Mouse (Mus musculus) forebrain, embryonic 11.5 days (tissue): Measurements from ENCODE around the gene Evi2. TPM values are rescaled to one million over a fixed set of nuclear protein-coding genes. Genes with fewer than 3 reads are reported as not detected.

Experiments
- ATAC-seq: fragments of 200-750 bp; cut with Nextera tagmentation; replicated peaks from 2 replicates; pipeline ENCODE4 v1.8.0; 2017; ENCODE audit warnings: moderate TSS enrichment; ENCODE audit not compliant: low FRiP score
- DNase-seq: peaks from one replicate; pipeline ENCODE4 v3.0.0-alpha.2; 2017; ENCODE audit warnings: low spot score
- H3K27ac ChIP-seq: fragments of 300-500 bp; sonication (generic); 2 replicates; pipeline ENCODE4 v1.5.1; 2014; ENCODE audit warnings: low read depth, low read length
- H3K27me3 ChIP-seq: fragments of 300-500 bp; sonication (generic); 2 replicates; pipeline ENCODE4 v1.6.1; 2014; ENCODE audit warnings: mild to moderate bottlenecking, low read length, mixed read lengths; ENCODE audit not compliant: control insufficient read depth, insufficient read depth
- H3K36me3 ChIP-seq: fragments of 300-500 bp; sonication (generic); 2 replicates; pipeline ENCODE4 v1.6.1; 2014; ENCODE audit warnings: mild to moderate bottlenecking, low read length, moderate library complexity, mixed read lengths; ENCODE audit not compliant: control insufficient read depth, insufficient read depth
- H3K4me1 ChIP-seq: fragments of 300-500 bp; sonication (generic); replicated peaks from 2 replicates; pipeline ENCODE4 v1.6.1; 2014; ENCODE audit warnings: low read length, mixed read lengths; ENCODE audit not compliant: control insufficient read depth, insufficient read depth
- H3K4me2 ChIP-seq: fragments of 300-500 bp; sonication (generic); 2 replicates; pipeline ENCODE4 v1.6.1; 2014; ENCODE audit warnings: low read depth, mild to moderate bottlenecking, low read length, moderate library complexity, mixed read lengths; ENCODE audit not compliant: severe bottlenecking
- H3K4me3 ChIP-seq: fragments of 300-500 bp; sonication (generic); 2 replicates; pipeline ENCODE4 v1.5.1; 2014; ENCODE audit warnings: low read depth, low read length
- H3K9ac ChIP-seq: fragments of 300-500 bp; sonication (generic); 2 replicates; pipeline ENCODE4 v1.6.1; 2014; ENCODE audit warnings: low read length
- H3K9me3 ChIP-seq: fragments of 300-500 bp; sonication (generic); 2 replicates; pipeline ENCODE4 v1.6.1; 2016; ENCODE audit warnings: low read length, mixed read lengths; ENCODE audit not compliant: control insufficient read depth
- WGBS: fragments of 180-500 bp; shearing (Covaris S2); extraction: QIAGEN DNeasy Blood & Tissue Kit; methylation state at CpG from one replicate; pipeline ENCODE4 v1.1.7; 2014; 5-methylcytosine and 5-hydroxymethylcytosine counted together
- polyA plus RNA-seq: library from polyadenylated mRNA; unstranded; fragments of >200 nt; fragmentation: Nextera tagmentation; extraction: Ambion mirVana; gene quantifications from 2 replicates; pipeline ENCODE4 v1.2.1, GENCODE M21; 2014

Gene Evi2
- polyA plus RNA-seq, 1 experiment from 2014 or later, result 1.3 TPM

DNA sequence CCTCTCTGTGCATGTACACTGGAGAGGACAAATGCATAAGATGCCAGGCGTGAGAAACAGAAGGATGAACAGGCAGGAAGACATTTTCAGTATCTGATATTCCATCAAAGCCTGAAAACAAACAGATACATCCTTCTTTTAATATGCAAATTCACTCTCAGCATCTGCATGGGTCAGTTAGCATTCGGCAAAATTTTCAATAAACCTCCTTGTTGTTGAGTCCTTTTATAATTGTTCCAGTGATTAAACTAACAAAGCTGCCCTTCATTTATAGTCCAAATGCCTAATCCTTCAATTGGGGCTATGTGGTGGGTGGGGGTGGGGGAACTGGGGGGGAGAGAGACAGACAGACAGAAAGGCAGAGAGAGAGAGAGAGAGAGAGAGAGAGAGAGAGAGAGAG is 27.5 kb downstream of the Evi2 start:
- no peak overlapping the region for H3K4me2 ChIP-seq
- WGBS, result 21% methylated on average over 2 of the region's 2 CpGs
- no peak for DNase-seq
- no peak overlapping the region; the same call in 1 of the 2 replicates for H3K27ac ChIP-seq
- no peak overlapping the region for H3K4me3 ChIP-seq
- ATAC-seq, result no peak
- H3K9ac ChIP-seq, result no peak overlapping the region
- no peaks in the 10 kb centered on the region for H3K36me3 ChIP-seq
- peaks cover 5% of the 10 kb centered on the region; the same call in 1 of the 2 replicates for H3K4me1 ChIP-seq
- H3K27me3 ChIP-seq, result no peaks in the 10 kb centered on the region
- no peaks in the 10 kb centered on the region for H3K9me3 ChIP-seq

DNA sequence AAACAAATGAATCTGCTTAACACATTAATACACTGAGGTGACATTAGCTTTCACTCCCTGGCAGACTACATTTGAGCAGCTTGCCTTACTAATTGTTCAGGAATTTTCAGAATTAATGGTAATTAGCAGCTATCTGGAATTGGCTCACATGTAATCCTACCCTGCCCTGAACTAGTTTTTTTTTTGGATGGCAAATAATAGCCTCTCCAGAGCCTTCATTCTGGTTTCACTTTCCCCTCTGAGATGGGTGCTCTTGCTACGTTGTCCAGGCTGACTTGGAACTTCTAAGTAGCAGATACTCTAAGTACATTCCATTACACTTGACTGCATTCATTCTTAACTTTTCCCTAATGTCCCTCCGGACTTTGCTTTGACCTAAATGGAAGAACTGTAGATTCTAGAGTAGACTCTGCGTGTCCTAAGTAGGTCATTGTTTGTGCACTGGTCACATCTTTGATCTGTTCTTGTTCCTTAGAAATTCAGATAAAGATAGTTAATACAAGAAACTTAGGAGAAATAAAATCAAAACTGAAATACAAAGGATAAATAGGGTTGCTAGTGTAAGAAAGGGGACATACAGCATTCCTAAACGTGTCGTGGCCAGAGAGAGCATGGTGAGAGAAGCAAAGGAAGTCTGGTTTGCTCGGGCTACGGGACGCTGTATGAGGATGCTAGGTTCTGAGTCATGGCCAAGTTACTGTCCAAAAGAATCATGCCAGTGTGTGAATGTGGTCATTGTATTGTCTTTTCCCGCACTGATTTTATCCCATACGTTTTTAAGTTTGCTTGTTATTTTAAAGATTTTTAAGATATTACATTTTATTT is 35.2 kb downstream of the Evi2 start:
- Histone ChIP-seq H3K9me3 (no peaks in the 10 kb centered on the region), H3K27ac (no peak overlapping the region), H3K9ac (no peak overlapping the region), H3K4me2 (no peak overlapping the region), H3K4me3 (no peak overlapping the region), H3K4me1 (0 out of 2 replicates have a peak, but pooled peaks cover 1% of the 10 kb centered on the region), H3K27me3 (no peaks in the 10 kb centered on the region), H3K36me3 (no peaks in the 10 kb centered on the region)
- ATAC-seq (no peak), DNase-seq (no peak)
- WGBS, result 56% methylated on average over 10 of the region's 10 CpGs

DNA sequence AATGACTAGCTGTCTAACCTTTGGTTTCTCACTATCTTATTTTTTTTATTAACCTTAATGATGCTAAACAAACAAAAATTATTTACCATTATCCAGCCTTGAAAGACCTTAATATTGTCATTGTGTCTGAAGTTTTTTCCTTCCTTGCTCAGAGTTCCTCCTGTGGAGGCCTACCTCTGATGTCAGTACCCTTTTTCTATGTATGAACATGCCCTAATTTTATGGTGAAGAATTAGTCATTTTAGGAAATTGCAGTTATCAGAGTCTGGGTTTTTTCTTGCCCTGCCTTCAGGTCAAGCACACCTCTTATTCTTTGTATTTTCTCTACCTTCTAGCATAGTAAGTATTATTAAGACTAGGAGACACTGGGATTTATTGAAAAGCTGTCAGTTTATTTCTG is 45.7 kb downstream of the Evi2 start:
- H3K9ac ChIP-seq, result no peak overlapping the region
- H3K4me2 ChIP-seq, result no peak overlapping the region
- H3K27me3 ChIP-seq, result no peaks in the 10 kb centered on the region
- no peaks in the 10 kb centered on the region for H3K4me1 ChIP-seq
- no peaks in the 10 kb centered on the region for H3K9me3 ChIP-seq
- no peak overlapping the region for H3K4me3 ChIP-seq
- no peak overlapping the region for H3K27ac ChIP-seq
- no peak for DNase-seq
- no peak for ATAC-seq
- H3K36me3 ChIP-seq, result no peaks in the 10 kb centered on the region; the same call in 1 of the 2 replicates

DNA sequence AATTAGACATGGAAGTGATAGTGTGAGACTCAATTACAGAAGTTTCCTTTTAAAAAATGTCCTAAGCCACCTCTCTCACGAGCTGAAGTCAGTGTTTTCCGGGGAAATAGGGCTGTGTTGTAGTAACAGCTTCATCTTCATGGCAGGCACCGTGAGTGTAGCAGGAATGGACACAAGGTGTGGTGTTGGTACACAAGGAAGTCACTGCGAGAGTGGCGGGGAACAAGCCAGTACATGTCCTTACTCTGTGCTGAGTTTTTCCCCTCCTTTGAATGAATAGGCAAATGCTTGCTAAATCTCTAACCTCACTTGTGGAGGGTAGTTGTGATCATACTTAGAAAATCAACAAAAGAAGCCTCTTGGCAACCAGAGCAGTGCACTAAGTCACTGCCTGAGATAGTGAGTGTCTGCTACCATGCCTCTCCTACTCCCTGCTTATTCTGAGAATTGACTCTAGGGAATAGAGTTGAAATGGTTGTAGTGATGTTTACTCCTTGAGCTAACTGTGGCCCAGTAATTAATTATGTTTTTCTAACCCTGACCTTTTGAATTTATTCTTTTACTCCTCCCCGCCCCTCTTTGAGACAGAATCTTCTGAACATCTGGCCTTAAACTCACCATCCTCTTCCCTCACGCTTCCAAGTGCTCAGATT is 46.4 kb downstream of the Evi2 start:
- ATAC-seq, result no peak
- WGBS, result 87% methylated on average over 7 of the region's 7 CpGs
- H3K36me3 ChIP-seq, result no peaks in the 10 kb centered on the region; the same call in 1 of the 2 replicates

DNA sequence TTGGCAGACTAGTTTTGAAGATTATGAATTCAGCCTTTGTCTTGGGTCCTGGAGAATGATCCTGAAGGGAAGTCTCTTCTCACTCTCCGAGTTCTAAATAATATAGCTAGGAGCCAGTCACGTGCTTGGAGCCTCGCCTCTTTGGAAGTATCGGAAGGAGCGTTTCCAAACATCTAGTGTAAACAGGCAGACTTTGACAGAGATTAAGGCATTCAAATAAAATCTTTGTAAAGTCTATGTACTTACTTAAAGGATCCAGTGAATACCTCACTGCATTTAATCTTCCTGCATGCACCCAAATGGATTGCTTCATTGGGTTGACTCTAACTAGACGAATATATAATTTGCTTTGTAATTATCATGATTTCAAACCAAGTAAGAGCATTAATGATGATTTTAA is 47.0 kb downstream of the Evi2 start:
- Histone ChIP-seq H3K9ac (no peak overlapping the region), H3K4me3 (no peak overlapping the region), H3K27me3 (no peaks in the 10 kb centered on the region), H3K27ac (no peak overlapping the region), H3K9me3 (no peaks in the 10 kb centered on the region), H3K4me1 (no peaks in the 10 kb centered on the region), H3K36me3 (no peaks in the 10 kb centered on the region; the same call in 1 of the 2 replicates), H3K4me2 (no peak overlapping the region)
- ATAC-seq, result no peak
- DNase-seq, result no peak
- WGBS, result 95% methylated on average over 6 of the region's 6 CpGs

More for the DNA sequence above, 46.4 kb downstream of the Evi2 start:
- Histone ChIP-seq H3K9me3 (no peaks in the 10 kb centered on the region), H3K4me1 (no peaks in the 10 kb centered on the region), H3K4me3 (no peak overlapping the region), H3K4me2 (no peak overlapping the region), H3K27me3 (no peaks in the 10 kb centered on the region), H3K27ac (no peak overlapping the region), H3K9ac (no peak overlapping the region)
- DNase-seq, result no peak

DNA sequence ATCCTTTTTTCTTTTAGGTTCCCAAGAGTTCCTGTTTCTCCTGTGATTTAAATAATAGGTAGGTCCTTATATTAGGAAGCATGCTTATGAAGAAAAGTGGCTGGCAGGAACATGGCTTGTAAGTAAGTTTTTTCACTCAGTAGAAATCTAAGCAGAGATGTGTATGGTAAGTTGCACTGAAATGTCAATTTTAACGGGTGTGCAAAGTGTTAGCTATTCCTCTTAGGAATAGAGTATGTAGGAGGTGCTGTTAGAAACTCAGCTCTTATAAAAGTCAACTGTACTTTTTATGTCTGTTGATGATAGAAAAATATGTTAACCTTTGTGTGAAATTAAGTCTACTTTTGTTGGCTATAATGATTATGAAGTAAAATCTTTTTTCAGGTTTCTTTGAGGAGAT is 62.3 kb downstream of the Evi2 start:
- H3K9me3 ChIP-seq, result no peaks in the 10 kb centered on the region
- H3K36me3 ChIP-seq, result no peaks in the 10 kb centered on the region; the same call in 1 of the 2 replicates
- no peaks in the 10 kb centered on the region for H3K27me3 ChIP-seq
- no peaks in the 10 kb centered on the region for H3K4me1 ChIP-seq
- H3K27ac ChIP-seq, result no peak overlapping the region
- ATAC-seq, result no peak
- no peak overlapping the region for H3K4me3 ChIP-seq
- WGBS, result 83% methylated on average over 1 of the region's 1 CpGs
- no peak for DNase-seq
- H3K4me2 ChIP-seq, result no peak overlapping the region
- H3K9ac ChIP-seq, result no peak overlapping the region

Other genes with a start within 250 kb of the Evi2 start
- 0.40 TPM in 1 of 2 replicates, not detected in the other for gene Gm9964, start 233.7 kb downstream of the Evi2 start, polyA plus RNA-seq
- gene Nf1, start 190.9 kb downstream of the Evi2 start, polyA plus RNA-seq, result 10.1 and 10.4 TPM in 2 replicates
- gene Omg, start 26.5 kb downstream of the Evi2 start, polyA plus RNA-seq, result 0.39 and 1.1 TPM in 2 replicates
- gene Evi2b, start 6.8 kb downstream of the Evi2 start, polyA plus RNA-seq, result 0.21 and 0.57 TPM in 2 replicates
- 2.2 and 3.2 TPM in 2 replicates for gene Evi2a, start within 50 bp of the Evi2 start, polyA plus RNA-seq
- gene Rab11fip4, start 60.6 kb upstream of the Evi2 start, polyA plus RNA-seq, result 16.0 and 16.8 TPM in 2 replicates